Mouse (Mus musculus) retina, postnatal 7 days (tissue): ENCODE measurements at regions not wholly inside any gene's neighbourhood (a gene's known extent, or its start where the extent isn't known, plus 50 kb on each side); places are given as distances from the start of the nearest gene placed in this dataset.

ENCODE experiments used
- DNase-seq: peaks from one replicate; pipeline ENCODE4 v3.0.0-alpha.2; 2012; ENCODE audit warnings: low read depth, low spot score

DNA sequence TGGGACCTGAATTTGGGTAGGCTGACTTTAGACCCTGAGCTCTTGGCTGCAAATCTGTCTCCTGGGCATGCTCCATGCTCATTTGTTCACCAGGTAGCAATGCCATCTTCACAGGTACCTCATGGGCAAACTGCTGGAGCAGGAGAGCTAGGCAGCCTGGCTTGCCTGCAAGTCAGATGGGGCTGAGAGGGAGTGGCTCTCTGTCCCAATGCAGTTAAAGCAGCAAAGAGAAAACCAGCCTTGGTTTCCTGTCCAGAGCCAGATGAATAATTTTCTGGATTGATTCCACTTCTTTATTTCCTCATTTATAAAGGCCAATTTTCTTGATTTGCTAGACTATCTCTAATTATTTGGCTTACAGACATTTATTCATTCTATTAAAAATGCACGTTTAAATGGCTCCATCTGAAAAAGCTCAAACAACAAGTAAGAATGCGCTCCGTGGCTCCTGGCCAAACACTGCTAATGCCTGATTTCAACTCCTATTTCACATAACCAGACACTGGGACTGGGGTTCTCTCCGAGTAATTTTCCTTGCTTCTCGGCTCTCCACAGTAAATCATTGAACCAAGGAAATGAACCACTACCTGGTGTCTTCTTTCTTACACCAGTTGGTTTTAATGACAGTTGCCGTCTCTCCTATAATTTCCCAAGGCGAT is 60.5 kb downstream of the Rsl24d1 start:
- DNase-seq, result no peak

DNA sequence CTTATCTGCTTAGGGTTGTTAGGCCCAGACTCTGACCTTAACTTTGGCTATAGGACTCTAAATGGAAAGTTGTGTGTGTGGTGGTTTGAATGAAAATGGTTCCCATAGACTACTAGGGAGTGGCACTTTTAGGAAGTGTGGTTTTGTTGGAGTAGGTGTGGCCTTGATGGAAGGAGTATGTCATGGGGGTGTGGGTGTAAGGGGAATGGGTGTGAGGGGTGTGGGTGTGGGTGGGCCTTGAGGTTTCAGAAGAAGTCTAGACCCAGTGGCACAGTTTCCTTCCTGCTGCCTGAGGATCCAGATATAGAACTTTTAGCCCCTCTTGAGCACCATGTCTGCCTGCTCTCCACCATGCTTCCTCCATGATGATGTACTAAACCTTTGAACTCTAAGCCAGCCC is 63.4 kb downstream of the Rsl24d1 start:
- DNase-seq, result no peak

GRCm38 (mm10) chr9:73183356-73183755 is 70.1 kb downstream of the Rsl24d1 start:
- DNase-seq, result no peak

- DNase-seq, result no peak
These were observed 71.7 kb downstream of the Rsl24d1 start for GRCm38 (mm10) chr9:73184908-73185307.

- DNase-seq, result peak; percentile 9
These were observed 79.1 kb downstream of the Rsl24d1 start for GRCm38 (mm10) chr9:73192271-73192785.

- peak; percentile 32 for DNase-seq
These were observed 85.2 kb downstream of the Rsl24d1 start for GRCm38 (mm10) chr9:73198261-73199085.

DNA sequence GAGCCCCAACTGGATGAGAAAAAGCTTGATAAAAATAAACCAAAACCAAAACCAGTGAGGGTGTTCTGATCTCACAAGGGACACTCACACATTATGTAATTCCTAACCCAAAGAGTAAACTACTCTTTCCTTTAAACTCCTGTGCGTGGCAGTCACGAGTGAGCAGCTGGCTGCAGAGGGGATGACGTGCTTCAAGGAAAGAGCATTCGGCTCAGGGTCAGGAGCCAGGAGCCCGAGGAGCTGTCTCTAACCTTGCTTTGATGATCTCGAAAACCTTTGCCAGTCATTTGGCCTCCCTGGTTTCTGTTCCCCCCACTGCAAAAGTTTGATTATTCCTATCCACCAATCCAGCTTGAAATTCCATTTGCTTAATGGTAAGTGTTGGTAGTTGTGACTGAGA is 109.9 kb downstream of the Rsl24d1 start:
- DNase-seq, result no peak

DNA sequence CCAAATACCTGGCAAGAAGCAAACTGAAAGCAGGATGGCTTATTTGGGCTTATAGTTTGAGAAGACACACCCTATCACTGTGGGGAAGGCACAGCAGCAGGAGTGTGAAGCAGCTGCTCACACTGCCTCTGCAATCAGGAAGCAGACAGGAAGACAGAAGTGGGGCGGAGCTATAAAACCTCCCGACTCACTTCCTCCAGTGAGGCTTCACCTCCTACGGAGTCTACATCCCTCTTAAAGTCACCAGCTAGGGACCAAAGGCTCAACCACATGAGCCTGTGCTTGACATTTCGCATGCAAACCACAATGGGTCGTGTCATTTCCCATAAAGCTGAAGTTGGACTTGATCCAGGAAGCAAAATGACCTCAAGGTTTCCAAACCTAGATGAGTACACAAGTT is 127.0 kb downstream of the Rsl24d1 start:
- DNase-seq, result no peak

- DNase-seq, result peak; percentile 6
These were observed 129.5 kb downstream of the Rsl24d1 start for GRCm38 (mm10) chr9:73242521-73243308.

DNA sequence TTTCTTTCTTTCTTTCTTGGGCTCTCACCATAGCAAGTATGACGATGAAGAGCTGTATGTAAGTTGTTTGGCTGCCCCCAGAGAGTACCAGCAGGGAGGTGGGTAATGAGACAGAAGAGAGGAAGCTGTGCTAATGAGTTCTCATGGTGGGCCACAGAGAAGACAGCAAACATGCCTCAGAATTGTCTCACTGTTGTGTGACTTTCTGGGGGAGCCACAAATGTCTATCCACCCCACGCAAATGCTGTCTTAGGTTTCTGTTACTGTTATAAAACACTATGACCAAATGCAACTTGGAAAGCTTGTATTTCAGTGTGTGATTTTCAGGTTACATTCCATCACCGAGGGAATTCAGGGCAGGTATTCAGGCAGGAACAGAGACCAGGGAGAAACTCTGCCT is 131.0 kb downstream of the Rsl24d1 start:
- no peak for DNase-seq

DNA sequence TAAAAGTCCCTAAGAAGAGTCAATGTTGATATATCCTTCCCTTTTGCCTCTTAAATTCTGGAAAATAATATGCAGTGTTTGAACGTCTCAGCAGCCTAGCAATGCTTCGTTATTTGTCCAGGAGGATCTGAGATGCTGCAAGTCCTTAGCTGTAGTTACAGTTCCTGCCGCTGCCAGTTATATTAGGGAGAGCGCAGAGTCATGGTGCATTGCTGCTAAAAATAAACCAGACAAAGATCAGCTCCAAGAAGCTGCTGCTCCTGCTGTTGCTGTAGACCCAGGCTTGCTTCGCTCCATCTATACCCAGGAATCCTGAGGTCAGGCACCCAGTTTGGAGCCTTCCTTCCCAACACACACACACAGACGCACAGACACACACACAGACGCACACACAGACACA is 132.3 kb downstream of the Rsl24d1 start:
- DNase-seq, result no peak

DNA sequence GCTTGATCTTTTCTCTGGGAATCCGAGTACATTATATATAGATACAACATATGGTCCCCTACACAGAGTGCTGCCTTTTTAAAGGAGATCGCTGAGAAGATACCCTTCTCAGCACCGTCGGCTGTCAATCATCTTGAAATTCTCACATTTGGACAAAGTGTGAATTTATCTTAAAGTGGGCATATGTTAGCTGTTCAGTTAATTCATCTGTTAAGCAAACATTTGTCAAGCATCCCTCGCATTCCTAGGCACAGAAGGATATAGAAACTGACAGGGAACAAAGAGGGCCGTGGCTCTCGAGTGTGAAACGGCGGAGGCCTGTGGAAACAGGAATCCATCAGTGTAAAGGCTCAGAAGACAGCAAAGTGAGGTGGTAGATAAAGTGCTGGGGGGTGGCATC is 144.9 kb downstream of the Rsl24d1 start:
- no peak for DNase-seq

DNA sequence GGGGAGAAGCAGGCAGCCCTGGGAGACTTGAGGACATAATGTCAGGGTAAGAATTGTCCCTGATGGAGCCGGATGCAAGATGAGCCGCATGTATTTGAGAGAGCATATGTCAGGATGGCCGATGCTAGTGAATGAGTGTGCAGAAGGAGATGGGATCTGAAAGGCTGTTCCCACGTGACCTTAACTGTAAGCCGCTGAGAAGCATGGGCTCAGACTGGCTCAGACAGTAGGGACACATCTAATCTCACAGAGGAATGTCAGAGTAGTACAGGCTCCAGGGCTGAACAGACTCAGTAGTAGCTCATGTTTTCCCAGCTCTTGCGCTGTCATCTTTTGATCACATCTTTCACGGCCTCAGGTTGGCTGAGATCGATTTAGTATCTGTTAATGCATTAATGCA is 145.4 kb downstream of the Rsl24d1 start:
- DNase-seq, result peak; percentile 16

DNA sequence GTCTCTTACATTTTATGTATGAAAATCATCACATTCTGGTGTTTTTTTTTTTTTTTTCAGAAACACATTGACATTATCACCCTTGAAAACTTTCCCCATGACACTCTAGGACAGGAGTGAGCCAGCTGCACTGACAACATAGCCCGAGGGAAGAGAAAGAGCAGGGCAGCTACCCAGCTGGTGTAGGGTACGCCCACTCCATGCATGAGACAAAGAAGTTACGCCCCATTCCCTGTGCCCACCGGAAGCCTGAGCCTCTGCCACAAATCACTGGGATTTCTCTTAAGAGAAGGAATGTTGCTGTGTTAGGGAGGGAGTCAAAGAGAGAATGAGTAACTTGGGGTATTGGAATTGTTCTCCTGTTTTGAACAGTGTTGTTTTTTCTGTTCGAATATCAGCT is 149.5 kb downstream of the Rsl24d1 start:
- DNase-seq, result no peak

GRCm38 (mm10) chr9:73270249-73270648 is 157.0 kb downstream of the Rsl24d1 start:
- DNase-seq, result no peak

- DNase-seq, result no peak
These were observed 159.4 kb downstream of the Rsl24d1 start for GRCm38 (mm10) chr9:73272614-73273013.

DNA sequence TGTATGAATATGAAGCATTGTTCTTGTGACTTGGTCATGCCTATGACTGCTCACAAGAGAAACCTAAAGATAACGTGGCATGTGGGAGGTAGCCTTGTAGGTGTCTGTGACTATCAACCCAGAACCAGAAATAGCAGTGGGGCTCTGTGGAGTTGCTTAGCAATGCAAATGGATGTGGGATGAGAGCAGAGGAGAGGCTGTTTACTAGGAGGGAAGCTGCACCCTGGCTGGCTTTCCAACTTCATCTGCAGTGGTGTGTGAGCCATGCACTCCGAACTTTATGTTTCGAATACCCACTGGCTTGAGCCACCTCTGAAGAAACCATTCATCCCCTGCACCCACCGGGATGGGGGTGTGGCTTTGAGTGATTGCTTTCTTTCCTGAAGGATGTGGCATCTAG is 160.5 kb downstream of the Rsl24d1 start:
- no peak for DNase-seq

GRCm38 (mm10) chr9:73275671-73276070 is 162.4 kb downstream of the Rsl24d1 start:
- DNase-seq, result no peak

DNA sequence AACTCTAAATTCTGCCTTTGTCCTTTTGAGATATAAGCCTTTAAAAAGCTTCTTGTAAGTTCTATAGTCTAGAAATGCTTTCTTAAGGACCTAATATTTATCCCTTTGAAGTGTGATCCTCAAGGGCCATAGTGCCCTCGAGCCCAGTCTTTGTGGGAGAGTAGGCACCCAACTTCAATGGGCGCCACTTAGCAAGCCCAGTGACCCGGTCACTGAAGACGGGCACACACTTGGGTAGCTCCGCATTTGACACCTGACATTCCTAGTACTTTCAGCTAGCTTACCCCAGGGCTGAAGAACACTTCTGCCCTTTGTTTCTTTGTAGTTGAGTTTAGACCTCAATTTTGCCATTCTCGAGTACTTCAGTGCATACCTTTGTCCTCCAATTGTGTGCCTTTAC is 182.1 kb downstream of the Rsl24d1 start:
- DNase-seq, result no peak

DNA sequence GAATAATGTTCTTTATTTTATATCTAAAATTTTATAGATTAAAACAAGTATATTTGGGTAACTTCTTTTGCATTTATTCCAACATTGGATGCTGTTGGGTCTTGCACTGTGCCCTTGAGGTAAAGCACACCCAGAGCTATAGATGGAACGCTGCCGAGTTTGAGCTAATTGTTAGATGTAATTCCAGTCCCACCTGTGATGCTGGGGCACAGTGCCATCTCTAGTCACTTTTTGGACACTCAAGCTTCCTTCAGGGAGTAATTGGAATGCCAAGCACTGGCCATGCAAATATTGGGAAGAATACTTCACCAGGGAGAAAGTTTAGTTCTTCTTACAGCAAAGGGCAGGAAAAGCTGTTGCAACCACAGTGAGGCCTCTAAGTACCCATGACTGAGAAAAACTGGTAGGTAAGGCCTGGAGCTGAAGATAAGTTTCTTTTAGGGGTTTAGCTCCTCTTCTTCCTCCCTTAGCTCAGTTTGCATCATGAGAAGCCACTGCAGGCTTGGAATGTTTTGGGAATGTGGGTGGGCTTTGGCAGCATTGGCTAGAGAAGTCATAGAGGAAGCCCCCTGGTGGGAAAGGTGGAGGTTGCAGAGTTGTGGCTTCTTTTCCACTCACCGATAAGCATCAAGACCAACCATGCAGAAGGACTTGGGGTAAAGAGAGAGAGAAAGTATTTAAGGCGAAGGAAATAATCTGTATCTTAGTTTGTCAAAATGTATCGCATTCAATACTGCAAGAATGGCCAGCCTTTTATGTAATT is 189.1 kb downstream of the Rsl24d1 start:
- no peak for DNase-seq

DNA sequence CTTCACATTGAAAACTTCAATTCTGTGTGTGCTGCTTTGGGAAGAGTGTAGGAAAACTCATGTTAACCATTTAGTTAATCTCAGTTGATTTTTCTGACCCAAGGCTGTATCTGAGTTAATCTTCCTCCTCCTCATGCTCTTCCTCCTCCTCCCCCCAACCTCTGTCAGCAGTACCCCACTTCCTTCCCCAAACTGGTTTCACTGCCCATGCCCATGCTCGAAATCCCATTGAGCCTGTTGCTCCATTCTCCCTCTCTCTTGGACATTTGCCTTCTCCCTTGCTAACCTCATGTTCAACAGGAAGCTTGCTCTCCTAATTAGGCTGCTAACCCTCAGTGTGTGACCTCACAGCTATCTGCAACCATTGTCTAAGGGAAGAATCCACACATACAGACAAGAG is 203.8 kb downstream of the Rsl24d1 start:
- DNase-seq, result no peak
